Mouse (Mus musculus): ENCODE measurements around the gene Cd84.

Gene Cd84

DNA sequence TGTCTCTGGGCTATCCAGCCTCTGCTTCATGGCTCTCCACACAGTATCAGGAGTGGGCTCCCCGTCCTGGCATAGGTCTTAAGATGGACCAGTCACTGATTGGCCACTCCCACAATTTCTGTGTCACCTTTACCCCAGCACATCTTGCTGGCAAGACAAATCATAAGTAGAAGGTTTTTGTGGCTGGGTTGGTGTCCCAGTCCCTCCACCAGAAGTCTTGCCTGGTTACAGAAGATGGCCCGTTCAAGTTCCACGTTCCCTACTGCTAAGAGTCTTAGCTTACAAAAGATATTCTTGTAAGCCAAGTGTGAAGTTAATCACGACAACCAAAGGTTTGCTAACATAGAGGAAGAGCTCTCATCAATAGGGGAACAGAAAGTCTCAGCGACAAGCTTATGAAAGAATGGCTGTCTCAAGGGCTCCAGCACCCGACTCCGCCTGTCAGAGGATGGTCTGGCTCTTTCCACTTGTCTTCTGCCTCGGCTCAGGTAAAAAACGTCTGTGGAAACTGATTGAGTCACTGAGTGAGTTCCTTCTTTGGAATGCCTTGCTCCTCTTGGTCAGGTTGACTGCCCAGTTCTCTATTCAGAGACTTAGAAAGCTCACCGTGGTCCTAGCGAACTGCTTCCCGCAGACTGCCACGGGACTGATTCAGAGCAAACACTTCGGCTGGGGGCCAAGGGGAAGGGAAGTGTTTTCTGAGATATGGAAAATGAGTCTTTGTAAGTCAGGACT is 78.0 kb downstream of the Cd84 start, which contains the start of gene Slamf6:
TSS of gene Slamf6 (plus strand) at position 211 of the 735 bp plus-strand sequence.
- no peak for DNase-seq (ENCODE audit: low spot score)

DNA sequence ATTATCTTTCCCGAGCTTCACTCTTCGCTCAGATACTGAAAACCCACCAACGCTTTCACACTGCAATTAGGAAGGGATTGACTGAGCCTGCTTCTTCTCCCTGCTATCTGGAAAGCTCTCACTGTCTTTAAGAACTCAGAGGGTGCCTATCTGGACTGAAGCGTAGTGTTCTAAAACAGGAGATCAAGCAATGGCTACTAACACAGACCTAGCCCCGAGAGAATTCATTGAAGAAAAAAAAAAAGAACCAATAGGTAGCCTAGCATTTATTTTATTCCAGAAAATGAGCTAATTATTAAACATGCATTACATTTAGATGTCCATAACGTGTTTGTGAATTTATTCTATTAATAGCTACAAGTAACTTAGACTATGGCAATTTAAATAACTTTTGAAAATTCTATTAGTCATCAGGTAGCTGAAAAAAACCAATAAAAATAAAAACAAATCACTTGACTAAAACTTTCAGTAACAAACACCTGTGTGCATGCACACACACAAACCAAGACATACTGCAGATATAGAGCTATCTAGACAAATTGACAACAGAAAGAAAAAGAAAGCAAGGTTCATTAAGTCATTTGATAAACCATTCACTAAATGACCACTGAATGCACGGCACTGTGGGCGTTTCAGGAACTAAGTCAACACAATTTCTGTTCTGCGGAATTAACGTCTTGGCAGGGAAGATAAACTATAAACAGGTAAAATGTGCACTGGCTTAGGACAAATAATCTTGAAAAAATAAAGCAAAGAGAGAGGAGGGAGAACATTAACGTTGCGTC is 78.8 kb downstream of the Cd84 start:
- no peak for DNase-seq (ENCODE audit: low spot score)

DNA sequence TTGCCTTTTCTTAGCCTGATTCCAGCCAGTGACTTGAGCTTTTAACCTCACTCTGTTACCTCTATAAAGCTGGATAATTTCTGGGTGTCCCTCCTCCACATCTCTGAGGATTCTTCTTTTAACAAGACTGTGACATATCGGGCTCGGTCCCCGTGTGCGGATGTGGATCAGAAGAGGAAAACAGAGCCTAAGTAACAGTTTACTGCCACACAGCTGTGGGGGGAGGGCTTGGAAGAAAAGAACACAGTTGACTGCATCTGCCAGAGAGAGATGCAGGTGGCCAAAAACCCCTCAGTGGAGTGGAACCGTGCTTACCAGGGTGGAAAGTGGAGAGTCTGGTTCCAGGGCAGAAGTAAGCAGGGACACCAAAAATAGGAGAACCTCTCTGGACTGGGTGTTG is 79.7 kb downstream of the Cd84 start:
- no peak for DNase-seq (ENCODE audit: low spot score)

DNA sequence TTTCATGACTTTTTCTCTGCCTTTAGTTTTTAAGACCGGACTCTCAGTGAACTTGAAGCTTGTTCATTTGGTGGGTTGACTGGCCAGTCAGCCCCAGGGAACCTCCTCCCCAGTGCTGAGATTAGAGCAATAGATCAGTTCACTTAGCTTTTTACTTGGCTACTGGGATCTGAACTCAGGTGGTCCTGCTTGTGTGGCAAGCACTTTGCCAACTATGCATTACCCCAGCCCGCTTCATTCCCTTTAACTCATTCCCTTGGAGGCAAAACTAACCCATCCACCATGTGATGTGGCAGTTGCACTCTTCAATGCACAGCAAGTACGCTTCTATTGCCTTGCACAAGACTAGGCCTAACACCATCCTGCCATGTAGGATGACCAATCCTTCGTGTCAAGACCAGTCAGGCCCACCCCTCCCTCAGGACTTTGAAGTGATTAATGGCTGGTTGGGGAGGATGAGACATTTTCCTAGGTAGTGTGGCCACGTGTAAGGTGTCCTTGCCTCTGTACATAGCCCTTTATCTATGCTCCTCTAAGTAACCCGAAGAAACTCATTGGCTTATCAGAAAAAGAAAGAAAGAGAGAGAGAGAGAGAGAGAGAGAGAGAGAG is 80.5 kb downstream of the Cd84 start:
- DNase-seq (ENCODE audit: low spot score): no peak

DNA sequence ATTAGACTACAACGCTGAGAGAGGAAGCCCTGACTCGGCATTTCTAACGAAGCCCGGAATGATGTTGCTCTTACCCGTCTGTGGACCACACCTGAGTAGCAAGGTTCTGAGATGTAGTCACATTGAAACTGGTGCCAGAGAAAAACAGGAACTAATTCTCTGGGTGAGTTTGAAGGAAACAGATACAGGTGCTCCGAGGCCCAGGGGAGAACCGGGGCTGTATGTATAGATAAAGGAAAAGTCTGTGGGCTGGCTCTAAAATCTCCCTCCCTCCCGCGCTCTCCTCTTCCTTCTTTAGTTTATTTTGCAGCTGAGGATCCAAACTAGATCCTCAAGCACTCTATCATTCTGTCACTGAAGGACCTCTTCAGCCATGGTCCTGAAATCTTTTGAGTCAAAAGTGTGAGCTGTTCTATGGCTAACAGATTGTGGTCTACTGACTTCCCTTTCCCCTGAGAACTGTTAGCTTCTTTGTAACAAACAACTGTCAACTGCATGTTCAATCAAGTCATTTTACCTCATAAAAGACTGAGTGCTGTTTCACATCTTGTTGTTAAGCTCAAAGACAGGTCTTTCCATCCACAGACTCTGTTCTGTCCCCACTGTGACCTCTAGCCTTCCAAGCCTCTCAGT is 81.6 kb downstream of the Cd84 start:
- DNase-seq (ENCODE audit: low spot score): no peak

DNA sequence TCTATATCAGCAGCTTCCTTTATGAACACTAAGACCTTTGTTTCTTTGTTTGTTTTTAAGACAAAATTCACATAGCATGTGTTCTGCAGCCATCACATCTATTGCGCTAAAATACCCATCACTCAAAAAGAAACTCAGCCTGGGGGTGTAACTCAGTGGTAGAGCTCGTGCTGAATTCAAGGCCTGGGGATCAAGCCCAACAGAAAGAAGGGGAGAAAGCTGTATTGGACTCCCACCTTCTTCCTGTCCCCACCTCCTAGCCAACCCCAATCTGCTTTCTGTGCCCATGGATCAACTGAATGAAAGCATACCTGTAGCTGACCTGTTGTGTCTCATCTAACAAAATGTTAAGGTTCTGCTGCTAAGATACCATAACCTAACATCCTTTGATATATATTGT is 82.1 kb downstream of the Cd84 start:
- DNase-seq (ENCODE audit: low spot score): no peak

DNA sequence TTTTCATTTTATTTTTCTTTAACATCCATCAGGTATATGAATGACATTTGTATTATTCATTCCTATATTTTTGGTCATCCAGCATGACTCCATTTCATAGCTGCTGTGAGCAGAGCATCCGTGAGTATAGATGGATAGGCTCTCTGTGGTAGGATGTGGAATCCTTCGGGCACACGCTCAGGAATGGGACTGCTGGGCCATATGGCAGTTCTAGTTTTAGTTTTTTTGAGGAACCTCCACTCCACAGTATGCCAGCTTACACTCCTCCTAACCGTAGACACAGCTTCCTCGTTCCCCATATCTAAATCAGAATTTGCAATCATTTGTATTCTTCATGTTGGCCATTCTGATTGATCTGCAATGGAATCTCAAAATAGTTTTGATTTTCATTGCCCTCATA is 83.3 kb downstream of the Cd84 start:
- no peak for DNase-seq (ENCODE audit: low spot score)

DNA sequence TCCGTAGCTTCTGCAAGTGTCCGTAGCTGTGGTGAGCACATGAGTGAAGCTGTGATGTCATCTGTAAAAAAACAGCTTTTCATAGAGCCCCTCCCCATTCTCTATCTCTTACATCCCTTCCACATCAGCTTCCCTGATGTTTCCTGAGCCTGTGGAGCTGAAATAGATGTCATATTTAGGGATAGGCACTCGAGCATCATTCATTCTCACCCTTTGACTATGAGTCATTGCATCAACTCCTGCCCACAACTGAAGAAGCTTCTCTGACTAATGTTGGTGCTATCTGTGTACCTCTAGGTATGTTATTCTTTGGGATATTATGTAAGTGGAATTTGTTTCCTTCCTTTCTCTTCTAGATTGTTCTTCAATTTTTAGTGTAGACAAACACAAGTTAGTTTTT is 85.4 kb downstream of the Cd84 start:
- DNase-seq (ENCODE audit: low spot score): no peak

DNA sequence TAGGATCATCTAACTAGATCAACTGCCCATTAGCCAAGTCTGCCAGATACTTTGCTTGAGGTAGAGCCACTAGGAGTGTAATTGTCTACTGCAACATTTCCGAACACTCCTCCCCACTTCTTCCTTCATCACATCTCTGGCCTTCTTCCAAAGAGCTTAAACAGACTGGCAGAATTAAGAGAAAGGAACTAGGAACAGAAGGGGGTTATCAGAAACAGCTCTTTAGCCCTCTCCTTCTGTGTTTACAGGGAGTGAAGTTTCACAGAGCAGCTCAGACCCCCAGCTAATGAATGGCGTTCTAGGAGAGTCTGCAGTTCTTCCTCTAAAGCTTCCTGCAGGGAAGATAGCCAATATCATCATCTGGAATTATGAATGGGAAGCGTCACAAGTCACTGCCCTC is 94.4 kb downstream of the Cd84 start:
- DNase-seq (ENCODE audit: low spot score): no peak

DNA sequence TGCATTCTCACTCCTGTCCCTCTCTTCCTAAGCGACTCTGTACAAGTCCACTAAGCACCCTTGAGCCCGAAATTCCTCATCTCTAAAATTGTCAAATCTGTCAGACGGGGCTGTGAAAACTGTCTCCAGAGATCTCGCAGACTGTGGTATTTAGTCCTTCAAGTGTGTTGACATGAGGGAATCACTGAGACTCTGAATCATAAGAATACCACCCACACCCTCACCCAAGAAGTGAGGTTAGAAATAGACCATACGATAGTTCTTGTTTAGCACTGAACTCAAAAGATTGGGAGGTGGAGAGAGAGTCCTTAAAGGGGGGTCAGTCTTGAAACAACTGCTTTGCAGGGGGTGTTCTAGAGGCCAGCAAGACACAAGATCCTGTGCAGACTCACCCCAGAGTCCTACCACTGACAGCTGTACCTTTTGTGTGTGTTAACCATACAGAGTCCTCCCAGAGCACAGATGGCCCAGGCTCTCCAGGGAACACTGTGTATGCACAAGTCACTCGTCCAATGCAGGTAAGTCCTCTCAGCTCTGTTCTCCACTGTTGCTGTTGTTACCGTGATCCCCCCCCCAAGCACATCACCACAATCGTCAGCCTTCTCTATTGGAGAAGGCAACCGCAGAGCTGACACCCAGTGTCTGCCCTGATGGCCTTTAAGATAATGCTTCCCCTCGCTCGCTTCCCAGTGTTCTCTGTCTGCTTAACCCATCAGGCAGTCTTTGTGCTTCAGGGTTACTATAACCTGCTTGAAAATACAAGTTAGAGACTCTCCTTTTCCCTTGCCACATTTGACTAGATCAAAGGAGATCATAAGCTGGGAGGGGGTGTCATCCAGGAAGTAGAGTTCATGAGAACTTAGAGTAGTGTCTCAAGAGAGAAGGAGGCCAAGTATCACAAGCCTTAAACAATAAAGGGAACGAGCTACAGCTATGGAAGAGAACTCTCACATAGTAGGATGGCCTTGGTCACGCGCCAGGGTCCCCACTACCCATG is 99.8 kb downstream of the Cd84 start:
- no peak for DNase-seq (ENCODE audit: low spot score)

All from testis, postnatal 10 days (tissue).